Mouse (Mus musculus): ENCODE data around the gene Galk1.
"Not testable (repeated sequence)": the region's sequence is repeated elsewhere in the genome, so short reads cannot be mapped to it uniquely, and the experiment has no call there.

The Galk1 gene

GRCm38 (mm10) chr11:116030898-116031845 is 18.7 kb upstream of the Galk1 start:
- peak; percentile 65 for DNase-seq (ENCODE audit: low read depth, low spot score)

- DNase-seq (ENCODE audit: low read depth, low spot score) = peak; percentile 99
Observed at GRCm38 (mm10) chr11:116030088-116030897, 17.8 kb upstream of the Galk1 start, which contains the start of gene Unk. Gene Unk (plus strand): TSS chr11:116030322.

GRCm38 (mm10) chr11:116029086-116029865 is 16.8 kb upstream of the Galk1 start:
- DNase-seq (ENCODE audit: low read depth, low spot score) = peak; percentile 27

- DNase-seq (ENCODE audit: low read depth, low spot score) = peak; percentile 44
Observed at GRCm38 (mm10) chr11:116028177-116028865, 15.8 kb upstream of the Galk1 start.

- DNase-seq (ENCODE audit: low read depth, low spot score) = peak; percentile 23
Observed at GRCm38 (mm10) chr11:116027756-116028155, 15.2 kb upstream of the Galk1 start, which contains the start of gene H3f3b. Gene H3f3b (minus strand): TSS chr11:116027962.

- DNase-seq (ENCODE audit: low read depth, low spot score) = no peak
Observed at GRCm38 (mm10) chr11:116025056-116025845, 12.7 kb upstream of the Galk1 start.

GRCm38 (mm10) chr11:116024356-116024808 is 11.9 kb upstream of the Galk1 start:
- DNase-seq (ENCODE audit: low read depth, low spot score) = peak; percentile 99

GRCm38 (mm10) chr11:116023771-116024355 is 11.3 kb upstream of the Galk1 start:
- DNase-seq (ENCODE audit: low read depth, low spot score) = peak; percentile 85

- DNase-seq (ENCODE audit: low read depth, low spot score) = not testable (repeated sequence)
Observed at GRCm38 (mm10) chr11:116023074-116023770, 10.7 kb upstream of the Galk1 start.

- no peak for DNase-seq (ENCODE audit: low read depth, low spot score)
Observed at GRCm38 (mm10) chr11:116022256-116022780, 9.8 kb upstream of the Galk1 start.

GRCm38 (mm10) chr11:116021328-116022220 is 9.1 kb upstream of the Galk1 start:
- no peak for DNase-seq (ENCODE audit: low read depth, low spot score)

GRCm38 (mm10) chr11:116020519-116020922 is 8.0 kb upstream of the Galk1 start:
- DNase-seq (ENCODE audit: low read depth, low spot score) = peak; percentile 58

GRCm38 (mm10) chr11:116019976-116020411 is 7.5 kb upstream of the Galk1 start:
- peak; percentile 48 for DNase-seq (ENCODE audit: low read depth, low spot score)

GRCm38 (mm10) chr11:116019360-116019791 is 6.9 kb upstream of the Galk1 start:
- no peak for DNase-seq (ENCODE audit: low read depth, low spot score)

GRCm38 (mm10) chr11:116018867-116019266 is 6.3 kb upstream of the Galk1 start:
- DNase-seq (ENCODE audit: low read depth, low spot score) = not testable (repeated sequence)

GRCm38 (mm10) chr11:116018106-116018505 is 5.6 kb upstream of the Galk1 start:
- peak; percentile 92 for DNase-seq (ENCODE audit: low read depth, low spot score)

- no peak for DNase-seq (ENCODE audit: low read depth, low spot score)
Observed at GRCm38 (mm10) chr11:116014821-116015220, 2.3 kb upstream of the Galk1 start.

Measured in ZHBTc4 (cell line).